Mouse (Mus musculus): ENCODE results near the gene G6pc2.

- TF ChIP-seq CTCF (IDR thresholded peaks at IDR 0.05; ENCODE audit: low read depth, low read length) (no peak), EP300 (IDR thresholded peaks at IDR 0.05; ENCODE audit: insufficient read depth, low read depth, low read length) (no peak)
Observed at GRCm38 (mm10) chr2:69212652-69213051, 1.8 kb downstream of the G6pc2 start.

All from ES-Bruce4 (cell line).